Comparison of ENCODE assay signal across 8 mouse cellular contexts in the genomic region with DNA sequence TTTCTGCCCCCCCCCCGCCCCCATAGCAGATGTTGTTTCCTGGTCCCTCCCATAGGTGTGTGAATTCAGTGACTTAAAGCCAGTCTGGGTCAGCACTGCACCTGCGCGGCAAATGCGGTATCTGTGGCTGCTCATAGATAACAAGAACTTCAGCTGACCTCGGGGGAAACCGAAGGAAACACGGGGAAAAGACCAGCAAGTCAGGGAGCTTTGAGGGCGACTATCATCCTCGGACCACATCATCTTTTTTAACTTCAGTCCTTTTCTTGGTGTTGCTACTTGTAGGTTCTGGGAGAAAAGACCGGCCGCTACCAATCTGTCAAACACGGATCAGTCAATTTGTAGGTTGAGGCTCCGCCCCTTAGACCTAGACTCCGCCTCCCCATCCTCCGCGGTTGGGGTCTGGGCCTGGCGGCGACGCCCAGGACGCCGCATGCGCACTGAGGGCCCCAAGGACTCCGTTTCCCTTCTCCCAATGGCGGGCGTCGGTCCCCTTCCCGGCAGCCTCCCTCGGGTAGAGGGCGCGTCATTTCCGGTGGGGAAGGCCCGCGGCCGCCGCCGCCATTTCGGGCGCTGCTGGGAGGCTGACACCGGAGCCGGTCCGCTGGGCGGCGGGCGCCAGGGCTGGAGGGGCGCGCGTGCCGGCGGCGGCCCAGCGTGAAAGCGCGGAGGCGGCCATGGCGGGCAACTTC. TPM values are rescaled to one million over a fixed set of nuclear protein-coding genes. Genes with fewer than 3 reads are reported as not detected.
DNase-seq lines count a peak whose midpoint lies in the region; ATAC-seq and TF ChIP-seq lines count a peak whose summit lies in the region.

TSS of gene Crk (plus strand) at position 513 of the 692 bp plus-strand sequence.

- H3K4me2 ChIP-seq in heart, embryonic 12.5 days = peak within 1 kb of the TSS; percentile 75
- H3K4me2 ChIP-seq in kidney, postnatal 0 days (ENCODE audit: low read length) = peak within 1 kb of the TSS; percentile 62
- H3K4me2 ChIP-seq in liver, embryonic 11.5 days = peak within 1 kb of the TSS; percentile 93
- peak within 1 kb of the TSS; percentile 73 for H3K4me2 ChIP-seq in stomach, embryonic 14.5 days (replicated peaks; ENCODE audit: low read depth, low read length)

- no peaks in the 10 kb centered on the region for H3K27me3 ChIP-seq in C2C12 (ENCODE audit: control insufficient read depth, insufficient read depth, insufficient read length)
- H3K27me3 ChIP-seq in erythroblast, embryonic 14.5 days (ENCODE audit: control insufficient read depth) = no peaks in the 10 kb centered on the region
- no peaks in the 10 kb centered on the region for H3K27me3 ChIP-seq in heart, embryonic 12.5 days (replicated peaks)
- no peaks in the 10 kb centered on the region for H3K27me3 ChIP-seq in kidney, postnatal 0 days (ENCODE audit: insufficient read depth, low read length)
- H3K27me3 ChIP-seq in liver, embryonic 11.5 days (replicated peaks; ENCODE audit: control insufficient read depth, insufficient read depth, low read length) = no peaks in the 10 kb centered on the region
- no peaks in the 10 kb centered on the region for H3K27me3 ChIP-seq in stomach, embryonic 14.5 days (ENCODE audit: control insufficient read depth, insufficient read depth, low read length)

- H3K4me1 ChIP-seq in erythroblast, embryonic 14.5 days (ENCODE audit: control insufficient read depth) = peaks cover 44% of the 10 kb centered on the region
- peaks cover 17% of the 10 kb centered on the region for H3K4me1 ChIP-seq in heart, embryonic 12.5 days (replicated peaks)
- H3K4me1 ChIP-seq in kidney, postnatal 0 days (replicated peaks; ENCODE audit: insufficient read depth, low read length) = 0 out of 2 replicates have a peak, but pooled peaks cover 13% of the 10 kb centered on the region
- H3K4me1 ChIP-seq in liver, embryonic 11.5 days (replicated peaks; ENCODE audit: control insufficient read depth, insufficient read depth, low read length) = peaks cover 11% of the 10 kb centered on the region
- H3K4me1 ChIP-seq in stomach, embryonic 14.5 days (ENCODE audit: control insufficient read depth, insufficient read depth, low read length) = peaks cover 7% of the 10 kb centered on the region

- peak; percentile 97 for TF ChIP-seq POLR2A in brain, embryonic 14.5 days (IDR thresholded peaks at IDR 0.05; ENCODE audit: borderline replicate concordance, extremely low read depth, insufficient read depth, insufficient read length, poor library complexity, severe bottlenecking)

- peak; percentile 98 for ATAC-seq in heart, embryonic 12.5 days (ENCODE audit: insufficient number of reproducible peaks, low FRiP score)
- ATAC-seq in kidney, postnatal 0 days (replicated peaks; ENCODE audit: low FRiP score, low read depth) = peak; percentile 96
- peak; percentile 97 for ATAC-seq in liver, embryonic 11.5 days (replicated peaks; ENCODE audit: low FRiP score)
- ATAC-seq in stomach, embryonic 14.5 days (ENCODE audit: insufficient number of reproducible peaks, insufficient read depth, low FRiP score, low read depth) = peak; percentile 97

- H3K4me3 ChIP-seq in C2C12 (ENCODE audit: insufficient read depth, poor library complexity, severe bottlenecking) = peak within 1 kb of the TSS; percentile 97
- peak within 1 kb of the TSS; percentile 100 for H3K4me3 ChIP-seq in erythroblast, embryonic 14.5 days (replicated peaks)
- peak within 1 kb of the TSS; percentile 94 for H3K4me3 ChIP-seq in heart, embryonic 12.5 days
- H3K4me3 ChIP-seq in kidney, postnatal 0 days (replicated peaks; ENCODE audit: low read depth, low read length) = peak within 1 kb of the TSS; percentile 90
- H3K4me3 ChIP-seq in liver, embryonic 11.5 days (ENCODE audit: low read depth, low read length) = peak within 1 kb of the TSS; percentile 99
- peak within 1 kb of the TSS; percentile 94 for H3K4me3 ChIP-seq in stomach, embryonic 14.5 days (ENCODE audit: low read depth, low read length)

- H3K9ac ChIP-seq in heart, embryonic 12.5 days = peak within 1 kb of the TSS; percentile 97
- peak within 1 kb of the TSS; percentile 96 for H3K9ac ChIP-seq in kidney, postnatal 0 days (ENCODE audit: low read depth, low read length)
- peak within 1 kb of the TSS; percentile 98 for H3K9ac ChIP-seq in liver, embryonic 11.5 days (ENCODE audit: low read depth, low read length)
- peak within 1 kb of the TSS; percentile 87 for H3K9ac ChIP-seq in stomach, embryonic 14.5 days (replicated peaks; ENCODE audit: low read depth, low read length)

- no peak for TF ChIP-seq CTCF in C2C12 (IDR thresholded peaks at IDR 0.05; ENCODE audit: control insufficient read depth, insufficient read depth, insufficient read length)
- TF ChIP-seq CTCF in brain, embryonic 14.5 days (IDR thresholded peaks at IDR 0.05; ENCODE audit: borderline replicate concordance, extremely low read depth, insufficient read depth, insufficient read length) = no peak
- TF ChIP-seq CTCF in kidney, postnatal 0 days (IDR thresholded peaks at IDR 0.05; ENCODE audit: low read depth) = no peak; the same call in 1 of the 2 replicates

- no peaks in the 10 kb centered on the region for H3K9me3 ChIP-seq in erythroblast, embryonic 14.5 days (ENCODE audit: control insufficient read depth, low read length)
- H3K9me3 ChIP-seq in heart, embryonic 12.5 days (replicated peaks) = no peaks in the 10 kb centered on the region
- H3K9me3 ChIP-seq in kidney, postnatal 0 days (replicated peaks; ENCODE audit: low read length) = no peaks in the 10 kb centered on the region
- no peaks in the 10 kb centered on the region for H3K9me3 ChIP-seq in liver, embryonic 11.5 days (ENCODE audit: control insufficient read depth, low read length)
- no peaks in the 10 kb centered on the region for H3K9me3 ChIP-seq in stomach, embryonic 14.5 days (ENCODE audit: control insufficient read depth, low read depth, low read length)

- H3K27ac ChIP-seq in heart, embryonic 12.5 days (ENCODE audit: poor library complexity, severe bottlenecking) = peak within 1 kb of the TSS; percentile 93
- peak within 1 kb of the TSS; percentile 98 for H3K27ac ChIP-seq in kidney, postnatal 0 days
- peak within 1 kb of the TSS; percentile 95 for H3K27ac ChIP-seq in liver, embryonic 11.5 days (ENCODE audit: low read depth, low read length)
- H3K27ac ChIP-seq in stomach, embryonic 14.5 days (ENCODE audit: low read length) = peak within 1 kb of the TSS; percentile 90

- H3K36me3 ChIP-seq in C2C12 (ENCODE audit: control insufficient read depth, insufficient read depth) = peaks cover 31% of the 10 kb centered on the region
- peaks cover 32% of the 10 kb centered on the region for H3K36me3 ChIP-seq in erythroblast, embryonic 14.5 days (ENCODE audit: control insufficient read depth)
- peaks cover 18% of the 10 kb centered on the region for H3K36me3 ChIP-seq in heart, embryonic 12.5 days
- peaks cover 4% of the 10 kb centered on the region; the same call in 1 of the 2 replicates for H3K36me3 ChIP-seq in kidney, postnatal 0 days (ENCODE audit: insufficient read depth, low read length)
- peaks cover 5% of the 10 kb centered on the region; the same call in 1 of the 2 replicates for H3K36me3 ChIP-seq in liver, embryonic 11.5 days (ENCODE audit: control insufficient read depth, insufficient read depth, low read length)
- no peaks in the 10 kb centered on the region; the same call in 1 of the 2 replicates for H3K36me3 ChIP-seq in stomach, embryonic 14.5 days (ENCODE audit: control insufficient read depth, insufficient read depth, low read length)

- DNase-seq in brain, embryonic 14.5 days (ENCODE audit: low read depth) = peak; percentile 99
- DNase-seq in kidney, postnatal 0 days (ENCODE audit: low spot score) = peak; percentile 99
- peak; percentile 96 for DNase-seq in liver, embryonic 11.5 days (ENCODE audit: low spot score)
- peak; percentile 100 for DNase-seq in naive thymus-derived CD4-positive, alpha-beta T cell, adult 2 months (ENCODE audit: low read depth)

- H3K79me3 ChIP-seq in C2C12 (ENCODE audit: low read depth) = peaks cover 43% of the 10 kb centered on the region

- H3ac ChIP-seq in C2C12 (ENCODE audit: control insufficient read depth, insufficient read length, low read depth) = peak within 1 kb of the TSS; percentile 99

- under 1% methylated on average over 55 of the region's 55 CpGs for WGBS in heart, embryonic 12.5 days
- under 1% methylated on average over 51 of the region's 55 CpGs for WGBS in kidney, postnatal 0 days
- WGBS in liver, embryonic 11.5 days = under 1% methylated on average over 55 of the region's 55 CpGs
- 0% methylated on average over 55 of the region's 55 CpGs for WGBS in stomach, embryonic 14.5 days

- peaks cover 48% of the 10 kb centered on the region for H3K79me2 ChIP-seq in C2C12 (ENCODE audit: control insufficient read depth, insufficient read depth)

TF ChIP-seq in C2C12, 6 proteins besides CTCF, POLR2A, EP300 and RAD21:
- TF ChIP-seq MAX (IDR thresholded peaks at IDR 0.05) (peak; percentile 40), MYOG (IDR thresholded peaks at IDR 0.05; ENCODE audit: control insufficient read depth, extremely low read depth, insufficient read length) (no peak)

RNA-seq across cellular contexts. Expression of gene Crk, which starts in this region (rescaled TPM):
- 39.3 TPM for polyA plus RNA-seq in C2C12 (2012; fragmentation: generic; extraction: Trizol)
- polyA plus RNA-seq in brain, embryonic 14.5 days (2012; rRNA removed) = 86.9 and 91.0 TPM in 2 replicates
- 4.4 and 6.6 TPM in 2 replicates for polyA plus RNA-seq in erythroblast, embryonic 14.5 days (2012)
- polyA plus RNA-seq in heart, embryonic 12.5 days (2016; fragmentation: Nextera tagmentation; extraction: Ambion mirVana) = 110 and 111 TPM in 2 replicates
- polyA plus RNA-seq in kidney, postnatal 0 days (2015; fragmentation: Nextera tagmentation; extraction: Ambion mirVana) = 106 and 112 TPM in 2 replicates
- polyA plus RNA-seq in liver, embryonic 11.5 days (2014; fragmentation: Nextera tagmentation; extraction: Ambion mirVana) = 70.4 and 71.1 TPM in 2 replicates
- polyA plus RNA-seq in stomach, embryonic 14.5 days (2014; fragmentation: Nextera tagmentation; extraction: Ambion mirVana) = 101 and 104 TPM in 2 replicates

Comparison
In these comparisons a context has a peak if more than half of its experiments do, and no peak if none do; other contexts are left out.
1. Peak in every context shown above with its lines: DNase-seq, ATAC-seq, H3K4me3 ChIP-seq and H3K27ac ChIP-seq.